Mouse (Mus musculus): Measurements from ENCODE around the gene Spp2. TPM values are rescaled to one million over a fixed set of nuclear protein-coding genes. Genes with fewer than 3 reads are reported as not detected.
A peak's percentile ranks its signal among the peaks of the same experiment; 100 is the strongest.
"Not testable (repeated sequence)": the region's sequence is repeated elsewhere in the genome, so short reads cannot be mapped to it uniquely, and the experiment has no call there.

The Spp2 gene
- total RNA-seq, 2 experiments from 2014 or later = not detected

GRCm38 (mm10) chr1:88434057-88434456, 27.3 kb downstream of the Spp2 start:
- DNase-seq = no peak

- no peak for DNase-seq
Observed at GRCm38 (mm10) chr1:88437206-88438126, 30.7 kb downstream of the Spp2 start.

GRCm38 (mm10) chr1:88443383-88443782, 36.6 kb downstream of the Spp2 start:
- no peak for DNase-seq

- DNase-seq = no peak
Observed at GRCm38 (mm10) chr1:88445400-88445799, 38.6 kb downstream of the Spp2 start.

GRCm38 (mm10) chr1:88446270-88447030, 39.7 kb downstream of the Spp2 start:
- no peak for DNase-seq

- DNase-seq = no peak
Observed at GRCm38 (mm10) chr1:88447483-88447882, 40.7 kb downstream of the Spp2 start.

- not testable (repeated sequence) for DNase-seq
Observed at GRCm38 (mm10) chr1:88448094-88448493, 41.3 kb downstream of the Spp2 start.

- no peak for DNase-seq
Observed at GRCm38 (mm10) chr1:88449741-88450140, 43.0 kb downstream of the Spp2 start.

- no peak for DNase-seq
Observed at GRCm38 (mm10) chr1:88450668-88451067, 43.9 kb downstream of the Spp2 start.

GRCm38 (mm10) chr1:88452198-88452597, 45.4 kb downstream of the Spp2 start:
- DNase-seq = no peak

- DNase-seq = no peak
Observed at GRCm38 (mm10) chr1:88454703-88455102, 47.9 kb downstream of the Spp2 start.

- no peak for DNase-seq
Observed at GRCm38 (mm10) chr1:88455761-88456160, 49.0 kb downstream of the Spp2 start.

GRCm38 (mm10) chr1:88456451-88457072, 49.8 kb downstream of the Spp2 start:
- peak; percentile 83 for DNase-seq

- no peak for DNase-seq
Observed at GRCm38 (mm10) chr1:88459196-88459595, 52.4 kb downstream of the Spp2 start.

GRCm38 (mm10) chr1:88459655-88460054, 52.9 kb downstream of the Spp2 start:
- no peak for DNase-seq

GRCm38 (mm10) chr1:88461096-88461495, 54.3 kb downstream of the Spp2 start:
- DNase-seq = no peak

GRCm38 (mm10) chr1:88462484-88462883, 55.7 kb downstream of the Spp2 start:
- DNase-seq = no peak

- no peak for DNase-seq
Observed at GRCm38 (mm10) chr1:88463241-88463640, 56.5 kb downstream of the Spp2 start.

- no peak for DNase-seq
Observed at GRCm38 (mm10) chr1:88464109-88464905, 57.5 kb downstream of the Spp2 start.

- no peak for DNase-seq
Observed at GRCm38 (mm10) chr1:88465722-88466121, 59.0 kb downstream of the Spp2 start.

- DNase-seq = no peak
Observed at GRCm38 (mm10) chr1:88466325-88467064, 59.7 kb downstream of the Spp2 start.
